In the genomic region with DNA sequence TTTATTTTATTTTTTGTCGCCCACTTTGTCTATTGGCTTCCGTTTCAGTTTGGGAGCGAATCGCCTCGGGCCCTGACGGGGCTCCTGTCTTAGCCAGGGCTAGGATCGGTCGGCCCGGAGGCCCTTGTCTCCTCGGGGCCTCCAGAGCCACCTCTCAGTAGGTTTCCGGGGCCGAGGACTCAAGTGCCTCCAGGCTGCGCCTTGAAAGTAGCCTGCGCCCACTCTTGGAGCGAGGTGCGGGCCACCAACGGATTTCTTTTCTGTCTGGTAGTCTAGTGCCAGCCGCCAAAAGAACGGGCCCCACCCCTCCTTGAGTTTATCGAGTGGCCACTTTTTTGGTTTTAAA, we compare ENCODE assay signal across 8 mouse cellular contexts. TPM values are rescaled to one million over a fixed set of nuclear protein-coding genes. Genes with fewer than 3 reads are reported as not detected.
A peak's percentile ranks its signal among the peaks of the same experiment; 100 is the strongest.
DNase-seq lines count a peak whose midpoint lies in the region; ATAC-seq and TF ChIP-seq lines count a peak whose summit lies in the region.

No protein-coding gene starts in this region.

- peaks cover 37% of the 10 kb centered on the region for H3K36me3 ChIP-seq in C2C12 (ENCODE audit: control insufficient read depth, insufficient read depth)
- H3K36me3 ChIP-seq in heart, embryonic 11.5 days (ENCODE audit: control insufficient read depth, insufficient read depth, low read length), result peaks cover 6% of the 10 kb centered on the region
- peaks cover 17% of the 10 kb centered on the region for H3K36me3 ChIP-seq in kidney, embryonic 16.5 days (ENCODE audit: insufficient read depth, low read length)
- peaks cover 28% of the 10 kb centered on the region for H3K36me3 ChIP-seq in liver, embryonic 13.5 days
- H3K36me3 ChIP-seq in neural tube, embryonic 15.5 days, result peaks cover 6% of the 10 kb centered on the region

- no peak for TF ChIP-seq CTCF in C2C12 (IDR thresholded peaks at IDR 0.05; ENCODE audit: control insufficient read depth, insufficient read depth, insufficient read length)
- TF ChIP-seq CTCF in embryonic fibroblast, embryonic 13.5 days (IDR thresholded peaks at IDR 0.05; ENCODE audit: borderline replicate concordance, insufficient read depth, low read length), result no peak

- under 1% methylated on average over 20 of the region's 20 CpGs for WGBS in heart, embryonic 11.5 days (ENCODE audit: insufficient replicate concordance)
- 0% methylated on average over 20 of the region's 20 CpGs for WGBS in kidney, embryonic 16.5 days
- under 1% methylated on average over 20 of the region's 20 CpGs for WGBS in liver, embryonic 13.5 days (ENCODE audit: insufficient replicate concordance)
- under 1% methylated on average over 20 of the region's 20 CpGs for WGBS in neural tube, embryonic 15.5 days

- H3K79me3 ChIP-seq in C2C12 (ENCODE audit: low read depth), result peaks cover 56% of the 10 kb centered on the region

- no peak for TF ChIP-seq POLR2A in embryonic fibroblast, embryonic 13.5 days (IDR thresholded peaks at IDR 0.05; ENCODE audit: low read depth, low read length)

- peak; percentile 45 for DNase-seq in adrenal gland, postnatal 25 days
- peak; percentile 42 for DNase-seq in liver, embryonic 13.5 days
- peak; percentile 34 to 38 for DNase-seq in thymus, adult 18-20 months

- ATAC-seq in heart, embryonic 11.5 days (replicated peaks; ENCODE audit: insufficient number of reproducible peaks, low FRiP score, low TSS enrichment), result peak; percentile 20; the same call in 1 of the 2 replicates
- peak; percentile 53 for ATAC-seq in kidney, embryonic 16.5 days (ENCODE audit: low FRiP score, low TSS enrichment)
- peak; percentile 37 for ATAC-seq in liver, embryonic 13.5 days (ENCODE audit: low read depth)
- peak; percentile 71 for ATAC-seq in neural tube, embryonic 15.5 days (ENCODE audit: low FRiP score)

- peak overlapping the region; percentile 70 for H3K4me2 ChIP-seq in heart, embryonic 11.5 days
- peak overlapping the region; percentile 69 for H3K4me2 ChIP-seq in kidney, embryonic 16.5 days (replicated peaks; ENCODE audit: low read depth, low read length)
- H3K4me2 ChIP-seq in liver, embryonic 13.5 days, result peak overlapping the region; percentile 74
- H3K4me2 ChIP-seq in neural tube, embryonic 15.5 days, result peak overlapping the region; percentile 64

- H3K9ac ChIP-seq in heart, embryonic 11.5 days (ENCODE audit: low read depth, low read length), result peak overlapping the region; percentile 92
- H3K9ac ChIP-seq in kidney, embryonic 16.5 days (replicated peaks; ENCODE audit: low read length), result peak overlapping the region; percentile 99
- H3K9ac ChIP-seq in liver, embryonic 13.5 days, result peak overlapping the region; percentile 99
- H3K9ac ChIP-seq in neural tube, embryonic 15.5 days (replicated peaks), result peak overlapping the region; percentile 82

- no peaks in the 10 kb centered on the region for H3K27me3 ChIP-seq in C2C12 (ENCODE audit: control insufficient read depth, insufficient read depth, insufficient read length)
- no peaks in the 10 kb centered on the region for H3K27me3 ChIP-seq in heart, embryonic 11.5 days (ENCODE audit: control insufficient read depth, insufficient read depth, low read length)
- H3K27me3 ChIP-seq in kidney, embryonic 16.5 days (ENCODE audit: insufficient read depth, low read length), result no peaks in the 10 kb centered on the region
- H3K27me3 ChIP-seq in liver, embryonic 13.5 days, result no peaks in the 10 kb centered on the region
- H3K27me3 ChIP-seq in neural tube, embryonic 15.5 days (replicated peaks), result no peaks in the 10 kb centered on the region

- H3K27ac ChIP-seq in embryonic fibroblast, embryonic 13.5 days (ENCODE audit: insufficient read depth, low read length), result peak overlapping the region; percentile 90
- peak overlapping the region; percentile 95 for H3K27ac ChIP-seq in heart, embryonic 11.5 days (ENCODE audit: low read depth, low read length)
- H3K27ac ChIP-seq in kidney, embryonic 16.5 days (ENCODE audit: low read length), result peak overlapping the region; percentile 94
- peak overlapping the region; percentile 93 for H3K27ac ChIP-seq in liver, embryonic 13.5 days
- H3K27ac ChIP-seq in neural tube, embryonic 15.5 days (replicated peaks), result peak overlapping the region; percentile 95

- peak overlapping the region; percentile 98 for H3ac ChIP-seq in C2C12 (ENCODE audit: control insufficient read depth, insufficient read length, low read depth)

- H3K4me3 ChIP-seq in C2C12 (ENCODE audit: insufficient read depth, poor library complexity, severe bottlenecking), result peak overlapping the region; percentile 83
- H3K4me3 ChIP-seq in embryonic fibroblast, embryonic 13.5 days (ENCODE audit: insufficient read depth, low read length), result peak overlapping the region; percentile 89
- peak overlapping the region; percentile 60 for H3K4me3 ChIP-seq in heart, embryonic 11.5 days (ENCODE audit: low read depth, low read length)
- H3K4me3 ChIP-seq in kidney, embryonic 16.5 days (ENCODE audit: low read length), result peak overlapping the region; percentile 99
- peak overlapping the region; percentile 98 for H3K4me3 ChIP-seq in liver, embryonic 13.5 days (replicated peaks)
- H3K4me3 ChIP-seq in neural tube, embryonic 15.5 days (replicated peaks), result peak overlapping the region; percentile 81

- no peaks in the 10 kb centered on the region for H3K9me3 ChIP-seq in heart, embryonic 11.5 days (replicated peaks; ENCODE audit: control insufficient read depth, low read length)
- H3K9me3 ChIP-seq in kidney, embryonic 16.5 days (ENCODE audit: low read length), result no peaks in the 10 kb centered on the region
- no peaks in the 10 kb centered on the region for H3K9me3 ChIP-seq in liver, embryonic 13.5 days (replicated peaks)
- H3K9me3 ChIP-seq in neural tube, embryonic 15.5 days (replicated peaks), result no peaks in the 10 kb centered on the region

- no peaks in the 10 kb centered on the region for H3K4me1 ChIP-seq in embryonic fibroblast, embryonic 13.5 days (ENCODE audit: control insufficient read depth, insufficient read depth, low read length)
- H3K4me1 ChIP-seq in heart, embryonic 11.5 days (ENCODE audit: control insufficient read depth, insufficient read depth, low read length), result peaks cover 5% of the 10 kb centered on the region; the same call in 1 of the 2 replicates
- peaks cover 6% of the 10 kb centered on the region for H3K4me1 ChIP-seq in kidney, embryonic 16.5 days (ENCODE audit: insufficient read depth, low read length)
- peaks cover 25% of the 10 kb centered on the region for H3K4me1 ChIP-seq in liver, embryonic 13.5 days (replicated peaks)
- peaks cover 9% of the 10 kb centered on the region for H3K4me1 ChIP-seq in neural tube, embryonic 15.5 days

- H3K79me2 ChIP-seq in C2C12 (ENCODE audit: control insufficient read depth, insufficient read depth), result peaks cover 63% of the 10 kb centered on the region

TF ChIP-seq in C2C12, 6 proteins besides CTCF, POLR2A, EP300 and RAD21:
- TF ChIP-seq MYOG (IDR thresholded peaks at IDR 0.05; ENCODE audit: control insufficient read depth, extremely low read depth, insufficient read length) (no peak), FOSL1 (IDR thresholded peaks at IDR 0.05; ENCODE audit: insufficient read depth, low read length, poor library complexity, severe bottlenecking) (no peak), MYOD1 (IDR thresholded peaks at IDR 0.05; ENCODE audit: control insufficient read depth, insufficient read length, low read depth) (no peak), USF1 (IDR thresholded peaks at IDR 0.05; ENCODE audit: low read depth) (no peak), MAX (IDR thresholded peaks at IDR 0.05) (no peak), CEBPB (IDR thresholded peaks at IDR 0.05; ENCODE audit: low read depth) (no peak)

RNA-seq across cellular contexts. Expression of gene Rbm25, which starts 1.6 kb away (rescaled TPM):
- 25.8 TPM for polyA plus RNA-seq in C2C12 (2012; fragmentation: generic; extraction: Trizol)
- total RNA-seq in adrenal gland, postnatal 25 days (2021), result 114 and 118 TPM in 2 replicates
- polyA plus RNA-seq in embryonic fibroblast, embryonic 13.5 days (2011; ENCODE audit: insufficient read length, low read depth, missing spikeins), result 149 and 152 TPM in 2 replicates
- polyA plus RNA-seq in heart, embryonic 11.5 days (2014; fragmentation: Nextera tagmentation; extraction: Ambion mirVana), result 167 and 184 TPM in 2 replicates
- 223 and 269 TPM in 2 replicates for polyA plus RNA-seq in kidney, embryonic 16.5 days (2015; fragmentation: Nextera tagmentation; extraction: Ambion mirVana)
- polyA plus RNA-seq in liver, embryonic 13.5 days (2015; fragmentation: Nextera tagmentation; extraction: Ambion mirVana), result 121 and 133 TPM in 2 replicates
- 226 and 250 TPM in 2 replicates for polyA plus RNA-seq in neural tube, embryonic 15.5 days (2015; fragmentation: Nextera tagmentation; extraction: Ambion mirVana)

RNA-seq across cellular contexts. Expression of gene Zfyve1, which starts 35.6 kb away (rescaled TPM):
- 8.6 TPM for polyA plus RNA-seq in C2C12 (2012; fragmentation: generic; extraction: Trizol)
- total RNA-seq in adrenal gland, postnatal 25 days (2021), result 40.5 and 42.3 TPM in 2 replicates
- polyA plus RNA-seq in embryonic fibroblast, embryonic 13.5 days (2011; ENCODE audit: insufficient read length, low read depth, missing spikeins), result 26.7 and 31.1 TPM in 2 replicates
- 12.3 and 15.8 TPM in 2 replicates for polyA plus RNA-seq in heart, embryonic 11.5 days (2014; fragmentation: Nextera tagmentation; extraction: Ambion mirVana)
- 20.8 and 23.6 TPM in 2 replicates for polyA plus RNA-seq in kidney, embryonic 16.5 days (2015; fragmentation: Nextera tagmentation; extraction: Ambion mirVana)
- polyA plus RNA-seq in liver, embryonic 13.5 days (2015; fragmentation: Nextera tagmentation; extraction: Ambion mirVana), result 5.0 and 5.9 TPM in 2 replicates
- polyA plus RNA-seq in neural tube, embryonic 15.5 days (2015; fragmentation: Nextera tagmentation; extraction: Ambion mirVana), result 23.0 TPM in 2 replicates

RNA-seq across cellular contexts. Expression of gene Psen1, which starts 55.3 kb away (rescaled TPM):
- 36.6 TPM for polyA plus RNA-seq in C2C12 (2012; fragmentation: generic; extraction: Trizol)
- total RNA-seq in adrenal gland, postnatal 25 days (2021), result 68.3 and 73.5 TPM in 2 replicates
- 58.7 and 62.1 TPM in 2 replicates for polyA plus RNA-seq in embryonic fibroblast, embryonic 13.5 days (2011; ENCODE audit: insufficient read length, low read depth, missing spikeins)
- 54.9 and 58.6 TPM in 2 replicates for polyA plus RNA-seq in heart, embryonic 11.5 days (2014; fragmentation: Nextera tagmentation; extraction: Ambion mirVana)
- polyA plus RNA-seq in kidney, embryonic 16.5 days (2015; fragmentation: Nextera tagmentation; extraction: Ambion mirVana), result 70.0 and 72.7 TPM in 2 replicates
- polyA plus RNA-seq in liver, embryonic 13.5 days (2015; fragmentation: Nextera tagmentation; extraction: Ambion mirVana), result 23.1 and 28.9 TPM in 2 replicates
- polyA plus RNA-seq in neural tube, embryonic 15.5 days (2015; fragmentation: Nextera tagmentation; extraction: Ambion mirVana), result 62.4 and 68.7 TPM in 2 replicates

Comparison
In these comparisons a context has a peak if more than half of its experiments do, and no peak if none do; other contexts are left out.
1. Peak in every context shown above with its lines: DNase-seq, ATAC-seq, H3K4me3 ChIP-seq and H3K27ac ChIP-seq.
2. ATAC-seq: peak in every context shown above with its lines; median percentile 71 in neural tube, embryonic 15.5 days; 53 in kidney, embryonic 16.5 days; 37 in liver, embryonic 13.5 days; 20 in heart, embryonic 11.5 days.